Mouse (Mus musculus): ENCODE measurements around the gene Zfp706.

GRCm38 (mm10) chr15:37047403-37047802 is 39.8 kb upstream of the Zfp706 start:
- TF ChIP-seq CTCF (IDR thresholded peaks at IDR 0.05; ENCODE audit: low read depth) (no peak), EP300 (IDR thresholded peaks at IDR 0.05; ENCODE audit: low read depth) (no peak)

Measured in heart, postnatal 0 days (tissue).